Mouse (Mus musculus) heart, postnatal 25 days (tissue): ENCODE data around the gene Fdx1l. TPM values are rescaled to one million over a fixed set of nuclear protein-coding genes. Genes with fewer than 3 reads are reported as not detected.
"Not testable (repeated sequence)": the region's sequence is repeated elsewhere in the genome, so short reads cannot be mapped to it uniquely, and the experiment has no call there.

Experiments
- DNase-seq: peaks from one replicate; pipeline ENCODE4 v3.0.0; 2022; ENCODE audit warnings: low spot score
- intact Hi-C: fragments of 180-260 bp; cut with DNase I; formaldehyde crosslinking; loops from one replicate; pipeline ENCODE4 v1.15.1; 2025
- total RNA-seq, 2 experiments: library from RNA; stranded (reverse); gene quantifications; 2 replicates each; pipeline ENCODE4 v1.2.3; 2021

Fdx1l gene
- total RNA-seq, 2 experiments from 2014 or later: 33.6 to 36.5 TPM

DNA sequence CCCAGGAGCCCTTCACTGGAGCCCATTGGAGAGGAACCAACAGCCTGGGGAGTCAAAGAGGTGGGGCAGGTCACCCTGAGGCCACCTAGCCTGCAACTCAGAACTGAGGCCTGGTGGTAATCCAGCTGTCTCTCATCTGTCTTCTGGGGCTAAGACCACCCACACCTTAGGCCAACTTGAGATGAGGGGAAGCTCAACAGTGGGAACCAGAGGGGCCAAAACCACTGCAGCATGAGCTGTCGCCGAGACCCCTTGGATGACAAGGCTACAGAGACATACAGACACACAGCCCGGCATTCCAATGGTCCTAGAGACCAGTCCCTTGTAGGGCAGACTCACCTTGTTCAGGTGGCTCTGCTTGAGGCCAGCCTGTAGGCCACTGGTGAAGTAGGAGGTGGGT is 2.2 kb upstream of the Fdx1l start:
- DNase-seq: no peak
- intact Hi-C loops: no loop called here

- no peak for DNase-seq
- intact Hi-C loops: loop anchor here (5.0 kb wide), 1 partner anchor 63 kb away; no protein-coding TSS in a partner anchor
Measured at GRCm38 (mm10) chr9:21074173-21074572, 759 bp upstream of the Fdx1l start.

DNA sequence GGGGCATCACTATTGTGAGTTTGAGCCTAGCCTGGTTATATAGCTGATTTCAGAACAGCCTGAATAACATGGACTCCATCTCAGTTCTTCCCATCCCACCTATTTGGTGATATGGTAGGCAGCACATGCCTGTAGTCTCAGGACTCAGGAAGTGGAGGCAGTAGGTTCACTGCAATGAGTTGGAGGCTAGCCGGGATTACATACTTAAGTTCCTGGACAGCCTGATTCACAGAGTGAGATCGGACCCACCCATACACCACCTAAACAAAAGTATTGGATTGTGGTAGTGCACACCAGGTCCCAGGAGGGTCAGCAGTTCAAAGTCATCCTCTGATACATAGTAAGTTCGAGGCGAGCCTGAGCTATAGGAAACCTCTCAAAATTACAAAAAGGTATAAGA is 773 bp downstream of the Fdx1l start:
- intact Hi-C loops: loop anchor here (5.0 kb wide), 1 partner anchor 65 kb away; no protein-coding TSS in a partner anchor
- DNase-seq: no peak

DNA sequence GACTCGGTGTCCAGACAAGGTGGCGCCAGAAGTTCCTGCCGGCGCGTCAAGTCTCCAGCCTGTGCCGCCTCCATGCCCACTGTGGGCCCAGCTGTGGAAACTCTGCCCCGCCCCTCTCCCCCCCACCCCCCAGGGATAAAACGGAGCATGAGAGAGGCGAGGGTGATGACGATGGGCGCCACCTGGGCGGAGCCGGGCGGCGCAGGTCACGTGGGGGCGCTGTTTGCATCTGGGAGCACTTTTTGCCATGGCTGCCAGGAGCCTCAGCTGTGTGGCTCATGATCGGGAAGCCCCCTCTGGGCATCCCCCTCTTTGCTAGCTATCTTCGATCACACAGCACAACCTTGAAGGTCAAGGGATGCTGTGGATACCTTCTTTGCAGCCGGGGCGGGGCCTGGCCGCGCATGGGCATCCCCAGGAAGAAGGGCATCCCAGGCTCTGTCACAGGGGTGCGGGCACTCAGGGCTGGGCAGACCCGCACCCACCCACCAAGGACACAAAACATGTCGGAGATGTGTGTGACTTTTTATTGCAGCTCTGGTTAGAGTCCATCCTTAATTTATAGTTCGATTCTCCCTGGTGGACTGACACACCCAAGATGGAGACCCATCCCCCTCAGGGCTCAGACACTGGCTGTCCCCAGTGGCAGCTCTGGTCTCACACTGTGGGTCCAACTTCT is 6.3 kb downstream of the Fdx1l start, which contains the start of gene Zglp1:
Gene Zglp1 (minus strand): TSS at position 88 of the 679 bp plus-strand sequence.
- intact Hi-C loops: no loop called here
- DNase-seq: no peak

DNA sequence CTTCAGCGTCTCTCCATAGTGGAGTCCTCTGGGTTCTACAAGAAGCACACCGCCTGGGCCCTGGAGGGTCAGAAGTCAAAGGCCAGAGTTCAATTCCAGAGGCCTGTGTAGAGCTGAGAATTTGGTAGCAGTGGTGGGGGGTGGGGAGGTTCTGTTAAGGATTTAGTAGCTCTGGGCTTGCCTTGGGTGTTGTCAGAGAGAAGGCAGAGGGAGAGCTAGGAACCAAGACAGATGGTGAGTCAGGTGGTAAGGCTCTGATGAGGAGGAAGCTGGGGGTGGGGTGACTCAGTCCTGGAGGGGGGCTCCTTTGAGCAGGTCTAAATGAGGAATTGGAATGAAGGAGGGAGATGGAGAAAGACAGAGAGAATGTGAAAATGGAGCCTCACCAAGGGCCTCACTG is 10.5 kb downstream of the Fdx1l start:
- DNase-seq: no peak
- intact Hi-C loops: no loop called here

DNA sequence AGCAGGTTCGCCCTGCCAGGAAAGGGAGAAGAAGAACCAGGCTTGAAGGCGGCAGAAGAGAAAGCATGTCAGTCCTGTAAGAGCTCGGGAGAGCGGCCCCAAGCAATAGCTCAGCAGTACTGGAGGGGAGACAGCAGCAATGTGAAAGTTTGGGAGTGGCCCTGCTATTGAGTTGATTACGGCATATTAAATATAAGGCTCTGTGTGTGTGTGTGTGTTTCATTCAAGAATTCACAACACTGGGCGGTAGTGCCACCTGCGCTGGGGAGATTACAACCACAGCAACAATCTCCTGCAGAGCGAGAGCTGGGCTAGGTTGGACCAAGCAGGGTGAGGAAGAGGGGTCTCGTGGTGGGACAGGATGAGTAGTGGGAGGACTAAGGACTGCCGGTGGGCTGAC is 21.8 kb downstream of the Fdx1l start:
- intact Hi-C loops: no loop called here
- DNase-seq: no peak

DNA sequence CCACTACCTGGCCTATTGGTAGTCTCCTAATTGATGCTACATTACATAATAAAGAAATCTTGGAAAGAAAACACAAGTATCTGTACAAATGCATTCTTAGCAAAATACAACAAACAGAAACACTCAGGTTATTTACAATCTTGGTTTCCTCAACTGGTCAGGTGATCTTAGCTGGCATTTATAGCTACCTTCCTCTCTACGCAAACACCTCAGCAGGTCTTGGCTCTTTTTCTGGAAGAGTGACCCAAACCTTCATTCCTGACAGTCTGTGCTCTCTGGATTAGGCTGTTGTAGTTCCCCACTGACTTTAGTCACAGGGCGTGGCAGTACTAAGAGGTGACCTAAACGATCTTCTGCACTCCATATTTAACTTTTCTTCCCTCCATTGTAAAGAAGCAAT is 28.2 kb downstream of the Fdx1l start:
- DNase-seq: no peak
- intact Hi-C loops: no loop called here

DNA sequence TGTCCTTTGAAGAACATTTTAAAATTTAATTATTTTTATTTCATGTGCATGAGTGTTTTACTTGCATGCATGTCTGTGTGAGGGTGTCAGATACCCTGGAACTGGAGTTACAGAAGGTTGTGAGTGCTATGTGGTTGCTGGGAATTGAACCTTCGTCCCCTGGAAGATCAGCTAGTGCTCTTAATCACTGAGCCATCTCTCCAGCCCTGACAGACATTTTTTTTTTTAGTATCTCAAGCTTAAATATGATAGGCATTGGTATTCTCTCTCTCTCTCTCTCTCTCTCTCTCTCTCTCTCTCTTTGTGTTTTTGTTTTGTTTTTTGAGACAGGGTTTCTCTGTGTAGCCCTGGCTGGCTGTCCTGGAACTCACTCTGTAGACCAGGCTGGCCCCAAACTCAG is 28.6 kb downstream of the Fdx1l start:
- DNase-seq, intact Hi-C loops: not testable (repeated sequence)

DNA sequence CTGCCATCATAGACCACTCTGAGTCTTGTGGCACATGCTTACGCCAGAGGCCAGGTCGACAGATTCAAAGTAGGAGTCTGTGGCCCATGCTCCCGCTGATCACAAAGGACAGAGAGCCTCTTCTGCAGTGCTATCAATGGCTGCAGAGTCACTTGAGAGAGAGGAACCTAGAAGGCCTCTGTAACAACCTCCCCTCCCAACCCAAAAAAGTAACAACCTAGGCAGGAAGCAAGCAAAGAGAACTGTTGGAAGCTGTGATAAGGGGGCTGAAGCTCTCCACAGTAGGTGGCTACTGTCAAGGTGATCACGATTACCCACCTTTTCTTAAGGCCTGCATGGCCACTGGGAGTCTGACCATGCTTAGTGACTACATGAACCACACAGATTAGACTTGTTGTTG is 29.9 kb downstream of the Fdx1l start:
- intact Hi-C loops: no loop called here
- DNase-seq: no peak

GRCm38 (mm10) chr9:21041308-21041707 is 32.1 kb downstream of the Fdx1l start:
- DNase-seq: no peak
- intact Hi-C loops: no loop called here

DNA sequence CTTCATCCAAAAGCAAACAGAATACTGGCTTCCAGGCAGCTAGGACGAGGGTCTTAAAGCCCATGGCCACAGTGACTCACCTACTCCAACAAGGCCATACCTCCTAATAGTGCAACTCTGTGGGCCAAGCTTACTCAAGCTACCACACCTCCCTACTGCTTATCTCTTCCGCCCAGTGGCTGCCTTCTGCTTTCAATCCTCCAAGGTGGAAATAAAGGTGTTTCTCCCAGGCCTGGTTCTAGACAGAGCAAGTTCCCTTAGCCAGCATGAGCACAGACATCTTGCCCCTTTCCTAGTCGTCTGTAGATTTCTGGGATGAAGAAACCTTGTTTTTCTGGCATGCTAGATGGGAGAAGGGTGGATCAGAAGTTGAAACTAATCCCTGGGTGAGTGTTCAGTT is 33.6 kb downstream of the Fdx1l start:
- intact Hi-C loops: no loop called here
- no peak for DNase-seq

GRCm38 (mm10) chr9:21037481-21037891 is 35.9 kb downstream of the Fdx1l start:
- intact Hi-C loops: no loop called here
- DNase-seq: no peak

DNA sequence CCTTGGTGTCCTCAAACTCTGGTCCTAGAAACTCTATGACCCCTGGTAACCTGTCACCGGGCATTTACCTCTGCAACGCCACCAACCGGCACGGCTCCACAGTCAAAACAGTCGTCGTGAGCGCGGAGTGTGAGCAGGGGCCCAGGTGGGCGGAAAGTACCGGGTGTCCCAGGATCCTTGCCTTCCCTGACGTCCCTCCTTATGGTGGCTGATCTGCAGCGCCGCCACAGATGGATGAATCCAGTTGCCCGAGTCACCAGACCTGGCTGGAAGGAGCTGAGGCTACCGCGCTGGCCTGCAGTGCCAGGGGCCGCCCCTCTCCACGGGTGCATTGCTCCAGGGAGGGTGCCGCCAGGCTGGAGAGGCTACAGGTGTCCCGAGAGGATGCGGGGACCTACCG is 36.7 kb downstream of the Fdx1l start:
- intact Hi-C loops: no loop called here
- no peak for DNase-seq

DNA sequence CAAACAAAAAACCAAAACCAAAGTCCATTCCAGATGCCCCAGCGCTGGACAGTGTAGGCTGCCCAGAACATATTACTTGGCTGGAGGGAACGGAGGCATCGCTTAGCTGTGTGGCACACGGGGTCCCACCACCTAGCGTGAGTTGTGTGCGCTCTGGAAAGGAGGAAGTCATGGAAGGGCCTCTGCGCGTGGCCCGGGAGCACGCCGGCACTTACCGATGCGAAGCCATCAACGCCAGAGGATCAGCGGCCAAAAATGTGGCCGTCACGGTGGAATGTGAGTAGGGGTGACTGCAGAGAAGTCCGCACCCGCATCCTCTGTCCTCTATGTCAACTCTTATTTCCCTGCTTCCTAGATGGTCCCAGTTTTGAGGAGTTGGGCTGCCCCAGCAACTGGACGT is 37.3 kb downstream of the Fdx1l start:
- DNase-seq: no peak
- intact Hi-C loops: no loop called here

GRCm38 (mm10) chr9:21035586-21035985 is 37.8 kb downstream of the Fdx1l start:
- no peak for DNase-seq
- intact Hi-C loops: no loop called here

DNA sequence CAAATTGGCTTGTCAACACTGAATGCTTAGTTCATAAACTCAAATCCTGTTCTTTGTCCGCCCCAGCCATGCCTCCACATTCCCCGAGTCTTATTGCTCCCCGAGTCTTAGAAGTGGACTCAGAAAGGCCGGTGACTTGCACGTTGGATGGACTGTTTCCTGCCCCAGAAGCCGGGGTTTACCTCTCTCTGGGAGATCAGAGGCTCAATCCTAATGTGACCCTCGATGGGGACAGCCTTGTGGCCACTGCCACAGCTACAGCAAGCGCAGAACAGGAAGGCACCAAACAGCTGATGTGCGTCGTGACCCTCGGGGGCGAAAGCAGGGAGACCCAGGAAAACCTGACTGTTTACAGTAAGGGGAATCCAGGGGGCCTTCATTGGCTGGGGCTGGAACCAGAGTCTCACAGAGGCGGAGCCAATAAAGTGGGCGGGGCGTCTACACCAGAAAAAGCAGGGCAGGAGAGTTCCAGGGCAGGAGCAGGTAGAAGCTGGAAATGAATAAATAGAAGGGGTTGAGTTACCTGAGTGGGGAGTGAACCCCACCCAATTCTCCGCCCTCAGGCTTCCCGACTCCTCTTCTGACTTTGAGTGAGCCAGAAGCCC is 38.8 kb downstream of the Fdx1l start:
- intact Hi-C loops: loop anchor here (5.0 kb wide), 1 partner anchor 103 kb away; no protein-coding TSS in a partner anchor

GRCm38 (mm10) chr9:21033136-21033535 is 40.3 kb downstream of the Fdx1l start:
- peak; percentile 74 for DNase-seq
- intact Hi-C loops: loop anchor here (5.0 kb wide), 1 partner anchor 104 kb away; no protein-coding TSS in a partner anchor

More for the DNA sequence above, 38.8 kb downstream of the Fdx1l start:
- DNase-seq: no peak

DNA sequence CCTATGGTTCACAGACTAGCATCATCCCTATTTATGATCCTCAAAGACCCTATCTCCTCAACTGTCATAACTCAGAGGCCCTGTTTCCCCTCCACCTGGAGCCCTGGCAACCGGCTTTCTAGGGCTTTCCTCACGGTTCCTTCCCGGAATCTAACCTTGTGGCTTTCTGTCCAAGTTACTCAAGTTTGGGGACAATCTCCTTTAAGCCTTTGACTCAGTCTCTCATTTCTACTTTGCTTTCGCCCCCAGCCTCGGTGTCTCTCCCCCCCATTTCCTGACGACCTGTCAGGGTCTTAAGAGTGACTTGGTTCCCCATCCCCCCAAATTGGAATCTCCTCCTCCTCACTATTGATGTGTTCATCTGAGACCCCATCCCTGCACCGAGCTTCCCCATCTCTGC is 40.9 kb downstream of the Fdx1l start:
- no peak for DNase-seq
- intact Hi-C loops: loop anchor here (5.0 kb wide), 1 partner anchor 105 kb away; no protein-coding TSS in a partner anchor

- intact Hi-C loops: loop anchor here (5.0 kb wide), 1 partner anchor 105 kb away; no protein-coding TSS in a partner anchor
- no peak for DNase-seq
Measured at GRCm38 (mm10) chr9:21031896-21032351, 41.5 kb downstream of the Fdx1l start, which contains the start of gene Icam5. Gene Icam5 (plus strand): TSS chr9:21032073.

GRCm38 (mm10) chr9:21031251-21031895 is 42.0 kb downstream of the Fdx1l start:
- intact Hi-C loops: loop anchor here (5.0 kb wide), 1 partner anchor 106 kb away; no protein-coding TSS in a partner anchor
- DNase-seq: peak; percentile 43
